Mouse (Mus musculus) adrenal gland, postnatal 4 days (tissue): Measurements from ENCODE around the gene Fbxo36. TPM values are rescaled to one million over a fixed set of nuclear protein-coding genes. Genes with fewer than 3 reads are reported as not detected.

Experiments
- DNase-seq, 2 experiments: peaks; one replicate each; pipeline ENCODE4 v3.0.0; 2021 to 2022; ENCODE audit warnings: low spot score in 2 of 2, mixed read lengths in 2 of 2
- total RNA-seq, 2 experiments: library from RNA; stranded (reverse); gene quantifications; 2 replicates each; pipeline ENCODE4 v1.2.3; 2021

Gene Fbxo36
- total RNA-seq, 2 experiments from 2014 or later: 8.5 to 9.3 TPM

DNA sequence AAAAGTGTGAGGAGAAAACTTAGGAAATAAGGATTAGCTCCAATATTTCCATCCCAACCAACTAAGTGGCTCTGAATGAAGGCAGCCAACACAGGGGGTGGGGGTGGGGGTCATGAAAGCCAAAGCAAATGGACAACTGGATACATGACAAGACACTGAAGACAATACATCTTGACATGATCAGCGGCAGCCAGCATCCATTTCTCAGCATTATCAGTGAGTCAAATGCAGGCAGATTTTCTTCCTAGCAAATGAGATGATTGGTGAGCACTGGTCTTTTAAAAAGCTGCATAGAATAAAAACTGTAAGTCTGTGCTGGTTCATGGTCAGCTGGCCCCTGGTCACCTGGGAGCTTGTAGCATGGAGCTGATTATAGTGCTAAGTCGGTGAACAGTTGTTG, 15.3 kb downstream of the Fbxo36 start:
- no peak for DNase-seq

GRCm38 (mm10) chr1:84855756-84856155, 16.1 kb downstream of the Fbxo36 start:
- DNase-seq: no peak

DNA sequence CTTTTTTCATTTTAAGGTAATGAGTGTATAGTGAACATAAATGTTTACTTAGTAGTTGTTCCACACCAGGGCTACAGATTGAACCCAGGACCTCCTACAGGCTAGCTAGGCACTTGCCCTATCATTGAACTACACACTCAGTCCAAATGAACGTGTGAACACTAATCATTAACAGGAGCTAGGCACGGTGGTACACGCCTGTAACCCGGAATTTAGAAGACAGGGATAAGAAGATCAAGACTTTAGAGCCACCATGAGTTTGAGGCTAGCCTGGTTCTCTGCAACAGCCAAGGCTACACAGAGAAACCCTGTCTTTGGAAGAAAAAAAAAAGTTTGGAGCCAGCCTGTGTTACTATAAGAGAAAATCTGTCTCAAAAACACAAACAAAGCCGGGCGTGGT, 20.0 kb downstream of the Fbxo36 start:
- no peak for DNase-seq

DNA sequence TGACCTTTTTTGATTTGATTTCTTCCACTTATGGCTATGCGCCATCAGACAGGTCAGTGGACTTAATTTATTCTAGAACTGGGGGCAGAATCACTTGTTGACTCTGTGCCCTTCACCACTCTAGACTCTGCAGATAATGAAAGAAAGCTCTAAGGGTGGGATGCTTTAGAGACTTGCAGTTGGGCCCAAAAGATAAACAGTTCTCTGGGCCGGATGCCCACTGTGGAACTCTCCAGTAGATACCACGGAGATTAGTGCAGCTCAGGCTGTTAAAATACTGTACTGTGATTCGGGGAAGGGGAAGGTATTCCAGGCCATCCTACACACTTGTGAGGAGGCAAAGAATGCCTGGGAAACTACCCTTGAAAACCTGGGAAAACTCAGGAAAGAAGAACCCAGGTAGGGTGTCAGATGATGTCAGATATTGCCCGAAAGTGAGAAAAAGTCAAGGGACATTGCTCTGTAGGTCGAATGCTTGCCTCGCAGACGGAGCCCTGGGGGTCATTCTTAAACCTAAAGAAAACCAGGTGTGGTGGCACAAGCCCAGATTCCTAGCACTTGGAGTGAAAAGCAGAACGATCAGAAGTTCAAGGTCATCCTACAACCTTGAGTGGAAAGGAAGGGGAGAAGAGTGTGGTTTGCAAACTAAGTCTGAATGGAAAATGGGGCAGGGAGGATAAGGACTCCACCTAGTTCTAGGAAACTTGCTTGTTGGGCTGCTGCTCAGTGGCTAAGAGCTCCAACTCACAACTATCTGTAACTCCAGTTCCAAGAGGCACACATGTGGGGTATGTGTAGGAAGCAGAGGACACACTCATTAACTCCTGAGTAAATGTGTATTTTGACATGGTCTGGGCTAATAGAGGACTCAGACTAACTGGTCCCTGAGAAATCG, 21.0 kb downstream of the Fbxo36 start:
- no peak for DNase-seq

DNA sequence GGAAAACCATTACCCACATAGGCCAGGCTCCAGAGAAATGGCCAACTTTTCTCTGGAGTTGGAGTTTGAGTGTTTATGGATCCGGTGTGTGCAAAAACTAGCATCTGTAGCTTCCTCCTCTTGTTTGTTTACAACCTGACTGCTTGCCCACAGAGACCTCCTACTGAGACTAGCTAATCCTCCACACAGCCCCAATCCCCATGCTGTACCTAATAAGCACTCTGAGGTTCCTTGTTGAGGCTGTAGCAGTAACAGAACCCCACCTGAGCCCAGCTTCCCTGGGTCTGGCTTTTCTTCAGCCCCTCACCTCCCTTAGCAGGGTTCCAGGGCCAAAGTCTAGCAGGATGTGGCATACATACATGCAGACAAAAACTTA, 21.6 kb downstream of the Fbxo36 start:
- DNase-seq: no peak

GRCm38 (mm10) chr1:84864645-84865044, 25.0 kb downstream of the Fbxo36 start:
- DNase-seq: no peak

GRCm38 (mm10) chr1:84866231-84866630, 26.6 kb downstream of the Fbxo36 start:
- DNase-seq: no peak

- no peak for DNase-seq
Measured at GRCm38 (mm10) chr1:84866706-84867230, 27.1 kb downstream of the Fbxo36 start.

DNA sequence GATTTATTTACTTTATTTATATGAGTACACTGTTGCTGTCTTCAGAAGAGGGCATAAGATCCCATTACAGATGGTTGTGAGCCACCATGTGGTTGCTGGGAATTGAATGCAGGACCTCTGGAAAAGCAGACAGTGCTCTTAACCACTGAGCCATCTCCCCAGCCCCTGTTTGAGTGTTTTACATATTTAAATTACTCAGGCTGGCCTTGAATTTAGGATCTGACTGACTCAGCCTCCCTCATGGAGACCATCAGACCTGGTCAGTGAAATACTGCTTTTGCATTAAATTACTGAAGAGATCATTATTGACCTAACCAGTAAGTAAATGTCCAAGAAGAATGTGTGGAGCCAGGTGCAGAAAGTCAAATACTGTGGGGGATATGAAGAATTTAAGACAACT, 28.7 kb downstream of the Fbxo36 start:
- DNase-seq: no peak

GRCm38 (mm10) chr1:84868841-84869240, 29.2 kb downstream of the Fbxo36 start:
- no peak for DNase-seq

- DNase-seq: no peak
Measured at GRCm38 (mm10) chr1:84869498-84869897, 29.9 kb downstream of the Fbxo36 start.

DNA sequence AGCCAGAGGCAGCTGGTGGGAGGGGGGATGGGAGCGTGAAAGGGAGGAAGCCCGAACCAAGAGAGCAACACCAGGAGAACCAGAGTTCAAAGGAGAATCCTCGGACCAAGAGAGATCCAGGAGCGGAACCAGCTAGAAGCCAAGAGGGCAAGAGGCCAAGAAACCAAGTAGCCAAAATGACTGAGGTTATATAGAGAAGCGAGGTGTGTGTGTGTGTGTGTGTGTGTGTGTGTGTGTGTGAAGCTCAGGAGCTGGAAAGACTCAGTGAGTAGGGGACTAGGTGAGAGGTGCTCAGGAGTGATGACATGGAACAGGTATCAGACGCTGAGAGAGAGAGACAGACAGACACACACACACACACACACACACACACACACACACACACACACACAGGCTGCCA, 31.5 kb downstream of the Fbxo36 start:
- DNase-seq: no peak

DNA sequence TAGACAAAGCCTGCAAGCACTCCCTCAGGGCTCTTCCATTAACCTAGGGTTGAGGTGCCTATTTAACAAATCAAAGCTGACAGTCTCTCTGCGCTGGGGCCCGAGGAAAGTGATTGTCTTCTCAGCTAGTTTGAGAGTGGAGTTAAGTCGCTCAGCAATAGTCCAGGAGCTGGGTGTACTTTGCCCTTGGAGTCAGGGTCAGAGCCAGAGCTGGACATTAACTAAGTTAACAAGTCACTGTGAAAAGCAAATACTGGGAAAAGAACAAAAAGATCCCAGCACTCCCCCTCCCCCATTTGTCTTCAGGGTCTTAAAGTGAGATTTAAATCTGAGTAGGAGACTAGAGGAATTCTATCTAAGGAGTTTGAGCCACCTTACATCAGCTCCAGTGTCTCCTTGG, 32.5 kb downstream of the Fbxo36 start:
- no peak for DNase-seq

- no peak for DNase-seq
Measured at GRCm38 (mm10) chr1:84872939-84873338, 33.3 kb downstream of the Fbxo36 start.

GRCm38 (mm10) chr1:84877590-84877989, 37.9 kb downstream of the Fbxo36 start:
- no peak for DNase-seq

GRCm38 (mm10) chr1:84879571-84880120, 40.0 kb downstream of the Fbxo36 start:
- DNase-seq: no peak

GRCm38 (mm10) chr1:84881248-84882065, 41.8 kb downstream of the Fbxo36 start:
- peak in 1 of 2 experiments; percentile 9 for DNase-seq

DNA sequence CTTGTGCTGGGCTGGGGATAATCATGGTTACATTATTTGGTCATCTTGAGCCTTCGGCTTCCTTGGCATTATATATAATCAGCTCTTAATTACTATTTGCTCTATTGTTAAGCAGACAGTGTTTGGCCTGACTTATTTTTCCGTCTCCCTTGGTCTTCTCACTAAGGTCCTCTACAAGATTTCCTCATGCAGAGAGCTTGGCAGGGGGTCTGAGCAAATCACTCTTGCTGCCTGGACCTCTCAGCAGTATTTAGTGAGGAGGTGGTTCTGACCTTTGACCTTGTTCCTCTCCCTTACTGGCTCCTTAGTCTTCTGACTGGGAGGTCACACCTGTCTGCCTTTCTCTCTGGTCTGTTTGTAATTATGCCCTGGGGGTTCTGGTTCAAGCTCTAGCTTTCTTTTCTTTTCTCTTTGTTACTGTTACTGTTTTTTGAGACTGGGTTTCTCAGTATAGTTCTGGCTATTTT, 42.5 kb downstream of the Fbxo36 start:
- DNase-seq: no peak

GRCm38 (mm10) chr1:84882937-84883336, 43.3 kb downstream of the Fbxo36 start:
- DNase-seq: no peak

GRCm38 (mm10) chr1:84883889-84884288, 44.2 kb downstream of the Fbxo36 start:
- no peak for DNase-seq

- DNase-seq: no peak
Measured at GRCm38 (mm10) chr1:84885174-84885573, 45.5 kb downstream of the Fbxo36 start.

DNA sequence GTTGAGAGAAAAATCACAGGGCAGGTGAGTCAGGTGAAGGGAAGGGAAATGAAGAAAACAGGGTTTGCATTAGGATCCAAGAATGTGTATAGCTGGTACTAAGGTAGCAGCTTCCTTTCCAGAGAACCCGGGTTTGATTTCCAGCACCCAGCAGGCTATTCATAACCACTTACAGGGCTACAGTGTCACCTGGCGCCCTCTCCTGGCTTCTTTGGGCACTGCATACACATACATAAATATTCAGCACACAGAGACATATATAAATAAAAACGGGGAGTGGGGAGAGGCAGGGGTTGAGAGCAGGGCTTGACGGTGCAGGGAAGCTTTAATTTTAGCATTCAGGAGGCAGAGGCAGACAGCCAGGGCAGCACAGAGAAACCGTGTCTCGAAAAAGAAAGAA, 46.3 kb downstream of the Fbxo36 start:
- no peak for DNase-seq
